Comparison of ENCODE assay signal across 9 mouse cellular contexts in genomic region chr15:95794611-95795565, GRCm38 (mm10). TPM values are rescaled to one million over a fixed set of nuclear protein-coding genes. Genes with fewer than 3 reads are reported as not detected.
A peak's percentile ranks its signal among the peaks of the same experiment; 100 is the strongest.
DNase-seq lines count a peak whose midpoint lies in the region; ATAC-seq and TF ChIP-seq lines count a peak whose summit lies in the region.
"Had no signal": no experiment of that assay in that cellular context is flagged by ENCODE, and none has a peak within 500 bp of the region (broad histone marks: within the 10 kb centered on the region; RNA-seq: fewer than 3 reads in every experiment).

No protein-coding gene starts in this region.

- H3K36me3 ChIP-seq in hindbrain, postnatal 0 days (ENCODE audit: insufficient read depth, low read length): no peaks in the 10 kb centered on the region
- no peaks in the 10 kb centered on the region for H3K36me3 ChIP-seq in hindbrain, embryonic 11.5 days (ENCODE audit: control insufficient read depth, insufficient read depth, low read length)
- H3K36me3 ChIP-seq in myocyte (ENCODE audit: control insufficient read depth, insufficient read depth): peaks cover 16% of the 10 kb centered on the region

- WGBS in hindbrain, postnatal 0 days: 65% methylated on average over 10 of the region's 10 CpGs
- 80% methylated on average over 10 of the region's 10 CpGs for WGBS in hindbrain, embryonic 11.5 days

- H3K9ac ChIP-seq in hindbrain, postnatal 0 days (replicated peaks; ENCODE audit: low read length): no peak overlapping the region
- no peak overlapping the region for H3K9ac ChIP-seq in hindbrain, embryonic 11.5 days (ENCODE audit: low read depth, low read length)

- H3K9me3 ChIP-seq in hindbrain, postnatal 0 days (ENCODE audit: low read length): no peaks in the 10 kb centered on the region
- no peaks in the 10 kb centered on the region for H3K9me3 ChIP-seq in hindbrain, embryonic 11.5 days (ENCODE audit: control insufficient read depth, low read length)
- H3K9me3 ChIP-seq: limb, embryonic 10.5 days had no signal

- H3K4me1 ChIP-seq in hindbrain, postnatal 0 days (ENCODE audit: insufficient read depth, low read length): peaks cover 12% of the 10 kb centered on the region; the same call in 1 of the 2 replicates
- H3K4me1 ChIP-seq in hindbrain, embryonic 11.5 days (replicated peaks; ENCODE audit: control insufficient read depth, insufficient read depth, low read length): peaks cover 7% of the 10 kb centered on the region; the same call in 1 of the 2 replicates

- no peak for TF ChIP-seq POLR2A in myocyte (IDR thresholded peaks at IDR 0.05; ENCODE audit: insufficient read length, low read depth)

- no peak overlapping the region for H3K4me3 ChIP-seq in hindbrain, postnatal 0 days (ENCODE audit: low read length)
- H3K4me3 ChIP-seq in hindbrain, embryonic 11.5 days (ENCODE audit: low read depth, low read length): no peak overlapping the region
- H3K4me3 ChIP-seq in myocyte: no peak overlapping the region
- H3K4me3 ChIP-seq: limb, embryonic 10.5 days had no signal

- no peak for ATAC-seq in hindbrain, postnatal 0 days
- ATAC-seq in hindbrain, embryonic 11.5 days (ENCODE audit: low FRiP score): no peak

- H3K79me2 ChIP-seq in myocyte (ENCODE audit: control insufficient read depth, insufficient read depth): peaks cover 91% of the 10 kb centered on the region

- H3K27ac ChIP-seq in hindbrain, postnatal 0 days: no peak overlapping the region
- H3K27ac ChIP-seq in hindbrain, embryonic 11.5 days (ENCODE audit: low read depth, low read length): no peak overlapping the region
- H3K27ac ChIP-seq: limb, embryonic 10.5 days had no signal

- TF ChIP-seq CTCF in hindbrain, postnatal 0 days (IDR thresholded peaks at IDR 0.05; ENCODE audit: low read depth): no peak

- H3ac ChIP-seq in myocyte (ENCODE audit: control insufficient read depth, insufficient read length): no peak overlapping the region

- H3K27me3 ChIP-seq in hindbrain, postnatal 0 days (ENCODE audit: insufficient read depth, low read length): no peaks in the 10 kb centered on the region
- no peaks in the 10 kb centered on the region; the same call in 1 of the 2 replicates for H3K27me3 ChIP-seq in hindbrain, embryonic 11.5 days (ENCODE audit: control insufficient read depth, insufficient read depth, low read length)
- H3K27me3 ChIP-seq in myocyte (ENCODE audit: control insufficient read depth, insufficient read depth, insufficient read length): no peaks in the 10 kb centered on the region

- H3K4me2 ChIP-seq in hindbrain, postnatal 0 days (ENCODE audit: low read depth, low read length): no peak overlapping the region
- H3K4me2 ChIP-seq in hindbrain, embryonic 11.5 days (replicated peaks; ENCODE audit: low read depth, low read length): no peak overlapping the region
- peak overlapping the region; percentile 49 for H3K4me2 ChIP-seq in myocyte (ENCODE audit: low read depth)

- DNase-seq in hindbrain, postnatal 0 days (ENCODE audit: low spot score): peak; percentile 35
- DNase-seq in hindbrain, embryonic 11.5 days (ENCODE audit: low spot score): no peak
- peak; percentile 80 for DNase-seq in adrenal gland, postnatal 14 days
- peak; percentile 57 for DNase-seq in kidney, postnatal 14 days
- no peak for DNase-seq in urinary bladder, adult 2 months (ENCODE audit: low spot score)
- no peak for DNase-seq in cerebellum, postnatal 14 days
- DNase-seq in thymus, postnatal 25 days: no peak

TF ChIP-seq in myocyte, 11 proteins besides CTCF, POLR2A, EP300 and RAD21:
- TF ChIP-seq CEBPB (IDR thresholded peaks at IDR 0.05; ENCODE audit: insufficient read depth, poor library complexity, severe bottlenecking): no peak
- TF ChIP-seq TCF3 (IDR thresholded peaks at IDR 0.05; ENCODE audit: insufficient read length, low read depth): no peak
- no peak for TF ChIP-seq USF1 (IDR thresholded peaks at IDR 0.05; ENCODE audit: low read depth)
- TF ChIP-seq TCF12 (IDR thresholded peaks at IDR 0.05; ENCODE audit: insufficient read depth, poor library complexity, severe bottlenecking): no peak
- no peak for TF ChIP-seq MYOD1 (IDR thresholded peaks at IDR 0.05; ENCODE audit: control insufficient read depth in 1 of 3, insufficient read length in 2 of 3, low read depth in 2 of 3)
- TF ChIP-seq MAX (IDR thresholded peaks at IDR 0.05; ENCODE audit: low read depth): no peak
- no peak for TF ChIP-seq E2F4 (IDR thresholded peaks at IDR 0.05; ENCODE audit: insufficient read depth)
- no peak for TF ChIP-seq MYOG (IDR thresholded peaks at IDR 0.05; ENCODE audit: control insufficient read depth in 1 of 3, insufficient read depth in 1 of 3, insufficient read length in 2 of 3, low read depth in 2 of 3)
- TF ChIP-seq POLR2AphosphoS2 (IDR thresholded peaks at IDR 0.05; ENCODE audit: insufficient read length, low read depth): no peak

RNA-seq across cellular contexts. Expression of gene Ano6, which starts 4.2 kb away (rescaled TPM):
- 28.9 and 34.3 TPM in 2 replicates for total RNA-seq in hindbrain, postnatal 0 days (2014; rRNA removed)
- 19.2 and 21.5 TPM in 2 replicates for polyA plus RNA-seq in hindbrain, postnatal 0 days (2015; fragmentation: Nextera tagmentation; extraction: Ambion mirVana)
- 33.5 and 37.2 TPM in 2 replicates for polyA plus RNA-seq in hindbrain, embryonic 11.5 days (2014; fragmentation: Nextera tagmentation; extraction: Ambion mirVana)
- total RNA-seq in adrenal gland, postnatal 14 days (2021): 57.2 and 69.4 TPM in 2 replicates
- 54.5 TPM for polyA plus RNA-seq in myocyte (2012; fragmentation: generic; extraction: Trizol)
- polyA plus RNA-seq in urinary bladder, adult 2 months (2012; rRNA removed): 53.9 and 66.4 TPM in 2 replicates

Comparison
In these comparisons a context has a peak if more than half of its experiments do, and no peak if none do; other contexts are left out.
1. DNase-seq: peak in hindbrain, postnatal 0 days (single experiment), adrenal gland, postnatal 14 days (single experiment) and kidney, postnatal 14 days (single experiment); none in hindbrain, embryonic 11.5 days (single experiment), urinary bladder, adult 2 months (single experiment), cerebellum, postnatal 14 days (0 of 2) and thymus, postnatal 25 days (single experiment).